Mouse (Mus musculus) spleen, postnatal 36 days (tissue): ENCODE results near the gene Lpar5.
A peak's percentile ranks its signal among the peaks of the same experiment; 100 is the strongest.
"Not testable (repeated sequence)": the region's sequence is repeated elsewhere in the genome, so short reads cannot be mapped to it uniquely, and the experiment has no call there.

Source experiments
- DNase-seq, 2 experiments: peaks; one replicate each; pipeline ENCODE4 v3.0.0; 2022; ENCODE audit warnings: low spot score in 2 of 2, mixed read lengths in 1 of 2

The Lpar5 gene

GRCm38 (mm10) chr6:125067571-125067995 lies at the start of gene Lpar5:
Gene Lpar5 (plus strand): TSS chr6:125067920.
- DNase-seq, result peak; percentile 18 to 28

DNA sequence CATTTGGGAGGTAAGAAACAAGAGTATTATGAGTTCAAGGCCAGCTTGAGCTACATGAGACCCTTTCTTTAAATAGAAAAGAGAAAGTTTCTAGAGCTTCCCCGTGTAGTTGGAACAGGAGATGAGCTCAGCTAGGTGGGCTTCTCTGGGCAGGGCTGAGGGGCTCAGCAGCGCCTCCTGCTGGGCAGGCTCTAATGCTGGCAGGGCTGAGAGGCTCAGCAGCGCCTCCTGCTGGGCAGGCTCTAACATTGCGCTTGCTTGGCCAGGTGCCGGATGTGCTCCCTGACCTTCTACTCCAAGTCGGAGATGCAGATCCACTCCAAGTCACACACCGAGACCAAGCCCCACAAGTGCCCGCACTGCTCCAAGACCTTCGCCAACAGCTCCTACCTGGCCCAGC lies 37.2 kb upstream of the Lpar5 start:
- DNase-seq, result peak; percentile 22 to 37

GRCm38 (mm10) chr6:125031604-125032003 lies 36.1 kb upstream of the Lpar5 start:
- DNase-seq, result no peak

DNA sequence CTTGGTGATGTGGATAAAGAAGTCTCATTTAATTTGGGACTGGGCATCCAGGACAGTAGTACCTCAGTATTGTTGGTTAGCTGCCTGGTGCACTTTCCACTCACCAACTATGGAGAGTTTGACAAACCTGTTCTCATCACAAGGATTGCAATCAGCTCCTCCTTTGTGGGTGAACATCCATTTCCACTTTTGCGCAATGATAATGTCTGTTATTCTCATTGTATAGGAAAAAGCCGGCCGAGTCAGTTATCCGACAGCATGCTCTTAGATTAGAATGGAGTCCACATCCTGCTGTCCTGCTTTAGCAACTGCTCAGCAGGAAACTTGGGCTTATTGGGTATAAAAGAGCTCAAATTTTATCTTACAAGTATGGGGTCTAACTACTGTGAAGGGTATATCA lies 29.1 kb upstream of the Lpar5 start:
- no peak for DNase-seq

- DNase-seq, result no peak
These were observed 28.6 kb upstream of the Lpar5 start for GRCm38 (mm10) chr6:125039131-125039530.

DNA sequence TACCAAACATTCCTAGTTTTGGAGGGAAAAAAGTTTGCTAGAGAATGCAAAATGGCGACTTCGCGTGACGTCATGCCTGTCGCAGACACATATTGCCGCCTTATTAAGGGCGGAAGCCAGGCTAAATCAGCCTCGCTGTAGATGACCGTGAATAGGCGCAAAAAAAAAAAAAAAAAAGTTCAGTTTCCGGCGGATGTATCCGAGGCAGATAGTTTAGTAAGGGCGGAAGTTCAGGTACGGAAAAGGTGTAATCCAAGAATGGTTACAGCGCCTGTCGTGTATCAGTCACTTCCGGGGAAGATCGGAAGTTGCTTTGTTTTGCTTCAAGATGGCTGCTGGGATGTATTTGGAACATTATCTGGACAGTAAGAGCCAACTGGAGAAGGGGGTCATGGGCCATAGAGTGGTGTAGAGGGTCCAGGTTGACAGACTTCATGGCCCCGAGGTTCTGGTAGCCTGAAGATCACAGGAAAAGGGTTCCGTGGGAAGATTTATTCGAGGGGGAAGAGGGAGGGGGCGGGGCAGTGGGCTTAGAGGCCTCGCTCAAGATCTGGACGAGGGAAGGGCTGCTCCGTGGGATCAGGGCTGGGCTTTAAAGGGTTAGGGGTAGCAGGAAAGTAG lies 28.1 kb upstream of the Lpar5 start, which contains the start of gene Ing4:
Ing4 (plus strand) TSS at position 228 of the 621 bp plus-strand sequence.
- peak; percentile 89 to 93 for DNase-seq

DNA sequence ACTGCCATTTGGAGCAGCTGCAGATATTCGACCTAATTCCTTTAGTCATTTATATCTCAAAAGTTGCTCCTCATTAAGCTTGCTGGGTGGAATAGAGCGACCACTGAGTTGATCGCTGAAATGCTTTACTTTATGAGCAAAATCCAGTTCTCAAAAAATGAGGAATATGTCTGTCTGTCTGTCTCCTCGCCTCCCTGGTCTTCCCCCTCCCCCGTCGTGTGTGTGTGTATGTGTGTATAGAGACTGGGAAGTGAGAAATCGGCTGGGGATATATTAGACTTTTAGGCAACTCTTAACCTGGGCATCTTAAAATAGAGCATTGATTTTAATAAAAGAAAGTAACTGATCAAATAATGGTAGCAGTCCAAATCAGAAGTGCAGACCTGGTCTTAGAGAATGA lies 27.5 kb upstream of the Lpar5 start:
- no peak for DNase-seq

- DNase-seq, result peak in 1 of 2 experiments; percentile 35
These were observed 26.7 kb upstream of the Lpar5 start for GRCm38 (mm10) chr6:125041047-125041446.

- DNase-seq, result no peak
These were observed 25.6 kb upstream of the Lpar5 start for GRCm38 (mm10) chr6:125042081-125042480.

- DNase-seq, result peak; percentile 59 to 65
These were observed 21.0 kb upstream of the Lpar5 start for GRCm38 (mm10) chr6:125046691-125047090.

- no peak for DNase-seq
These were observed 18.0 kb upstream of the Lpar5 start, which contains the start of gene Acrbp for GRCm38 (mm10) chr6:125049678-125050077. Gene Acrbp (plus strand): TSS chr6:125049689.

DNA sequence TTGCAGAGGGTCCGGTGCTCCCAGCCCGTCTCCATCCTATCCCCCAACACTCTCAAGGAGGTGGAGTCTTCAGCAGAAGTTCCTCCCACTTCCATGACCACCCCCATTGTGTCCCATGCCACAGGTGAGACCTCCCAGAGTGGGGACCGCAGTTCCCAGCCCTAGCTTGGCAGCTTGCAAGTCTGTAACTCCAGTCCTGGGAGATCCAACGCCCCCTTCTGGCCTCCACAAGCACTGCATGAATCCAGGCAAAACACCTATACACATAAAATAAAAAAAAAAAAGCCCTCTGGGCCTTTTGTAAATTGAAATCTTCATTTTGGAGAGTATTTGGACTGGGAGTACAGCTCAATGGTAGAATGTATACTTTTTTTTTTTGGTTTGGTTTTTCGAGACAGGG lies 16.5 kb upstream of the Lpar5 start:
- no peak for DNase-seq

DNA sequence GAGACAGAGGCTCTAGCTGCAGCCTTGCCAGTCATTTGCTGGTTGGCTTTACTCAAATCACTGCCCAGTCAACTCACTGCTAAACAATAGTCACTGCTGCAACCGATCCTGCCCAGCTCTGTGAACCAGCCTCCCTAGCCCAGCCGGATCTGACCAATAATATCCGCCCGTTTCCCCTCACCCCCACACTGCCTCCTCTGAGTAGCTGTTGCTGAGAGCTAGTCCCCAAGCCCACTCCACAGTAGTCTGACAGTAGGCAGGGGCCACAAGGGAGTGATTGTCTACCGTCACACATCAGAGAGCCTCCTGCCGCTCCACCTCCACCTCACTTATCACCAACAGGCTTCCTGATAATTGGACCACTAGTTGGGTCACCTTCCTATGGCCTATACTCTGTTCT lies 6.2 kb upstream of the Lpar5 start:
- no peak for DNase-seq

DNA sequence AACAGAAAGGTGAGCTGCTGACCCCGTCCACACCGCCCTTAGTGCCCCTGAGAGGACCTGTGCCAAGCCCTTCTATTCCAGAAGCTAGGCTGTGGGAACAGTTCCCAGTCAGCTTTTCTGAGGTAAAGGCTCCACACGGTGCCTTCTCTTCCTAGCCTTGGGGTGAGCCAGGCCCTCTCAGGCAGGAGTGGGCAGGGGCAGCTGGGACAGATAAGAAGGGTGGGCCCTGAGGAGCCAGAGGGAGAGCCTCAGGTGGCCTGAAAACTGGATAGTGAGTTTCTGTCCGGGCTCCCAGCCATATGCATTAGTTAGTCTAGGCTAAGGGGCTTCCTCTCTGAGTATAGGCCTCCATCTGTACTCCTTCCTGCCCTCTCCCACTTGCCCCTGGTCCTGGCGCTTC lies 5.2 kb upstream of the Lpar5 start:
- DNase-seq, result no peak

DNA sequence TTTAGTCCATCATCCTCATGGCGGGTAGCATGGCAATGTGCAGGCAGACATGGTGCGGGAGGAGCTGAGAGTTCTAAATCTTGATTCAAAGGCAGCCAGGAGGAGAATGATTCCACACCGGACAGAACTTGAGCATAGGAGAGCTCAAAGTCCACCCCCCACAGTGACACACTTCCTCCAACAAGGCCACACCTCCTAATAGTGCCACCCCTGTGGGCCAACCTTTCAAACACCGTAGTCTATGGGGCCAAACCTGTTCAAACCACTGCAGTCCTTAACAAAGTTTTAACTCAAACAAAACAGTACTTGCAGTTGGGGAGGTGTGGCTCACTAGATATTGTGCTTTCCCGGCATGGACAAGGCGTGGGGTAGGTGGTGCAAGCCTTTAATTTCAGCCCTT lies 3.8 kb upstream of the Lpar5 start:
- DNase-seq, result no peak

- not testable (repeated sequence) for DNase-seq
These were observed 2.5 kb upstream of the Lpar5 start for GRCm38 (mm10) chr6:125065223-125065622.

GRCm38 (mm10) chr6:125071170-125071895 lies 3.6 kb downstream of the Lpar5 start:
- peak; percentile 81 to 82 for DNase-seq

DNA sequence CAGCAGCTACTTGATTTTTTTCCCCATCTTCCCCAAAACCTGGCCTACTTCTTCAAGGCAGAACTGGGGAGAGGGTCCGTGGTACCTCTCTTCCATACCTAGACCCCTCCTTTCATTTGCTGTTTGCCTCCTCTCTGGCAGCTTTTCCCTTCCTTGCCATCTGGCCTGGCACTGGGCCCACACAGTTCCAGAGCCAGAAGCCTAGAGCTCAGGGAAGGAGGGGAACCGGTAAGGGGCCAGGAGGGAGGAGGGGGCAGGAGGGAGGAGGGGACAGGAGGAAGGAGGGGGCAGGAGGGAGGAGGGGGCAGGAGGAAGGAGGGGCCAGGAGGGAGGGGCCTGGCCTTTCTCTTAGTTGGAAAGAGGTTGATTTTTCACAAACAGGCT lies 4.2 kb downstream of the Lpar5 start:
- DNase-seq, result peak; percentile 26 to 38

GRCm38 (mm10) chr6:125073825-125074224 lies 6.1 kb downstream of the Lpar5 start:
- DNase-seq, result peak; percentile 54 to 62

GRCm38 (mm10) chr6:125081394-125081793 lies 13.7 kb downstream of the Lpar5 start:
- no peak for DNase-seq

- DNase-seq, result no peak
These were observed 14.3 kb downstream of the Lpar5 start for GRCm38 (mm10) chr6:125081797-125082560.

DNA sequence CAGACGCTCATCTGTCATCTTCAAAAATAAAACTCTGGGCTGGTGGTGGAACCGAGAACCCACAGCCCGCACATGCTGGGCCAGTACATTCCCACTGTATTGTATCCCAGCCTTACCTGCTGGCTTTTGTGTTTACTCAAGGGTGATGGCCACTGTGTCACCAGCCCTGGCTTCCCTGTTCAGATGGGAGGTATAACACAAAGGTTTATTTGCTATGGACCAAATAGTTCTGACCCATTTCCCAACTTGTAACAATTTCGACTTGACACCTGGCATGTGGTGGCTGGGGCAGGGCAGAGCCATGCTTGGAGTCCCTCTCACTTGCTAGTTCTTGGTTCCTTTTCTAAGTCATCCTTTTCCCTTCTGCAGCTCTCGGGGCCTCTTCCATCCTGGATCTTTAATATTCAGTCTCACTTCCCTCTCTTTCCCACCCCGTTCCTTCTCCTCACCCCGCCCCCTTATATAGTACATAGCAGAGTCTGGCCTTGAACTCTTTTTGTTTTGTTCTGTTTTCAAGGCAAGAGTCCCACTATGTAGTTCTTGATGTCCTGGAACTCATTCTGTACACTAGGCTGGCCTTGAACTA lies 15.2 kb downstream of the Lpar5 start:
- no peak for DNase-seq
